Mouse (Mus musculus) c-Kit-positive CD71-positive TER-119-negative erythroid progenitor cells, embryonic 14.5 days (primary cell): ENCODE data around the gene Herc2.

Experiments
- DNase-seq: peaks from one replicate; pipeline ENCODE4 v3.0.0-alpha.2; 2013; ENCODE audit warnings: low read depth

The Herc2 gene

GRCm38 (mm10) chr7:56066634-56067033 is 16.6 kb downstream of the Herc2 start:
- DNase-seq: no peak

- no peak for DNase-seq
Observed at GRCm38 (mm10) chr7:56071724-56072123, 21.7 kb downstream of the Herc2 start.

GRCm38 (mm10) chr7:56083034-56083433 is 33.0 kb downstream of the Herc2 start:
- no peak for DNase-seq

- no peak for DNase-seq
Observed at GRCm38 (mm10) chr7:56089097-56089496, 39.1 kb downstream of the Herc2 start.

- no peak for DNase-seq
Observed at GRCm38 (mm10) chr7:56091445-56091844, 41.4 kb downstream of the Herc2 start.

GRCm38 (mm10) chr7:56102293-56102847 is 52.4 kb downstream of the Herc2 start:
- DNase-seq: no peak

GRCm38 (mm10) chr7:56112999-56113398 is 63.0 kb downstream of the Herc2 start:
- DNase-seq: no peak

GRCm38 (mm10) chr7:56114148-56114547 is 64.2 kb downstream of the Herc2 start:
- no peak for DNase-seq

- DNase-seq: no peak
Observed at GRCm38 (mm10) chr7:56120968-56121367, 71.0 kb downstream of the Herc2 start.

GRCm38 (mm10) chr7:56121425-56121824 is 71.4 kb downstream of the Herc2 start:
- no peak for DNase-seq

GRCm38 (mm10) chr7:56128080-56128479 is 78.1 kb downstream of the Herc2 start:
- no peak for DNase-seq

- no peak for DNase-seq
Observed at GRCm38 (mm10) chr7:56129577-56129976, 79.6 kb downstream of the Herc2 start.

- DNase-seq: no peak
Observed at GRCm38 (mm10) chr7:56131548-56131947, 81.6 kb downstream of the Herc2 start.

- no peak for DNase-seq
Observed at GRCm38 (mm10) chr7:56138706-56139105, 88.7 kb downstream of the Herc2 start.

- no peak for DNase-seq
Observed at GRCm38 (mm10) chr7:56146424-56146823, 96.4 kb downstream of the Herc2 start.

GRCm38 (mm10) chr7:56148925-56149324 is 98.9 kb downstream of the Herc2 start:
- no peak for DNase-seq

- DNase-seq: no peak
Observed at GRCm38 (mm10) chr7:56151885-56152676, 102.1 kb downstream of the Herc2 start.

GRCm38 (mm10) chr7:56153161-56153560 is 103.2 kb downstream of the Herc2 start:
- no peak for DNase-seq

GRCm38 (mm10) chr7:56153625-56154024 is 103.6 kb downstream of the Herc2 start:
- DNase-seq: no peak

- DNase-seq: no peak
Observed at GRCm38 (mm10) chr7:56163316-56163715, 113.3 kb downstream of the Herc2 start.

- no peak for DNase-seq
Observed at GRCm38 (mm10) chr7:56168713-56169112, 118.7 kb downstream of the Herc2 start.

GRCm38 (mm10) chr7:56177371-56177770 is 127.4 kb downstream of the Herc2 start:
- no peak for DNase-seq

GRCm38 (mm10) chr7:56191041-56191440 is 141.0 kb downstream of the Herc2 start:
- no peak for DNase-seq

- DNase-seq: no peak
Observed at GRCm38 (mm10) chr7:56191661-56192060, 141.7 kb downstream of the Herc2 start.
